Mouse (Mus musculus) CD4-positive, CD25-positive, alpha-beta regulatory T cell, adult 9 weeks (primary cell): Measurements from ENCODE around the gene Ncbp3. TPM values are rescaled to one million over a fixed set of nuclear protein-coding genes. Genes with fewer than 3 reads are reported as not detected.

Source experiments
- polyA plus RNA-seq: library from polyadenylated mRNA; unstranded; fragments of 100-300 nt; shearing (Covaris generic); gene quantifications from one replicate; pipeline ENCODE4 v1.2.1, GENCODE M21; 2017

Ncbp3 gene
- polyA plus RNA-seq = 12.7 TPM

GRCm38 (mm10) chr11:73047542-73047996, at the start of gene Ncbp3:
Ncbp3 (plus strand) TSS chr11:73047783.

GRCm38 (mm10) chr11:72998771-72999170, 48.8 kb upstream of the Ncbp3 start, which contains the start of gene P2rx1:
P2rx1 (plus strand) TSS chr11:72999103.

GRCm38 (mm10) chr11:73018471-73019146, 29.0 kb upstream of the Ncbp3 start, which contains the start of gene Camkk1:
Camkk1 (plus strand) TSS chr11:73019008.

GRCm38 (mm10) chr11:73090283-73090682, 42.7 kb downstream of the Ncbp3 start, which contains the start of gene Itgae:
Itgae (plus strand) TSS chr11:73090583.

GRCm38 (mm10) chr11:73137591-73138501, 90.3 kb downstream of the Ncbp3 start, which contains the start of gene Haspin:
Haspin (minus strand) TSS chr11:73138294.

Other genes with a start within 250 kb of the Ncbp3 start
- gene Atp2a3, start 86.6 kb upstream of the Ncbp3 start, polyA plus RNA-seq = 182 TPM
- gene P2rx1, start 48.7 kb upstream of the Ncbp3 start, polyA plus RNA-seq = not detected
- 9.6 TPM for gene Camkk1, start 28.8 kb upstream of the Ncbp3 start, polyA plus RNA-seq
- gene Itgae, start 42.8 kb downstream of the Ncbp3 start, polyA plus RNA-seq = 46.7 TPM
- 5.8 TPM for gene Haspin, start 90.5 kb downstream of the Ncbp3 start, polyA plus RNA-seq
- gene P2rx5, start 112.6 kb downstream of the Ncbp3 start, polyA plus RNA-seq = not detected
- 38.2 TPM for gene Emc6, start 129.3 kb downstream of the Ncbp3 start, polyA plus RNA-seq
- gene Tax1bp3, start 129.3 kb downstream of the Ncbp3 start, polyA plus RNA-seq = 33.1 TPM
- 17.8 TPM for gene Ctns, start 151.3 kb downstream of the Ncbp3 start, polyA plus RNA-seq
- 11.7 TPM for gene Shpk, start 151.7 kb downstream of the Ncbp3 start, polyA plus RNA-seq
- not detected for gene Trpv1, start 186.5 kb downstream of the Ncbp3 start, polyA plus RNA-seq
- gene Trpv3, start 219.6 kb downstream of the Ncbp3 start, polyA plus RNA-seq = not detected